Mouse (Mus musculus): ENCODE measurements at regions not wholly inside any gene's neighbourhood (a gene's known extent, or its start where the extent isn't known, plus 50 kb on each side); places are given as distances from the start of the nearest gene placed in this dataset.
A peak's percentile ranks its signal among the peaks of the same experiment; 100 is the strongest.
"Not testable (repeated sequence)": the region's sequence is repeated elsewhere in the genome, so short reads cannot be mapped to it uniquely, and the experiment has no call there.

- DNase-seq: peak; percentile 61 to 66
Measured at GRCm38 (mm10) chr2:160507816-160508564, 137.7 kb upstream of the Top1 start.

DNA sequence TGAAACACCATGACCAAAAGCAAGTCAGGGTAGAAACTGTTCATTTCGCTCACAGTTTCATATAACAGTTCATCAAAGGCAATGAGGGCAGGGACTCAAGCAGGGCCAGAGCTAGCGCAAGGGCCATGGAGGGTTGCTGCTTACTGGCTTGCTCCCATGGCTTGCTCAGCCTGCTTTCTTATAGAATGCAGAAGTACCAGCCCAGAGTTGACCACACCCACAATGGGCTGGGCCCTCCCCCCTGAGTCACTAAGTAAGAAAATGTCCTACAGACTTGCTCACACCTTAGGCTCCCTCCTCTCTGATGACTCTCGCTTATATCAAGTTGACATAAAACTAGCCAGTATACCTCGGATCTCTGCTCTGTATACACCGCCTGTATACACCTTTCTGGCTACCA lies 135.5 kb upstream of the Top1 start:
- DNase-seq: no peak

DNA sequence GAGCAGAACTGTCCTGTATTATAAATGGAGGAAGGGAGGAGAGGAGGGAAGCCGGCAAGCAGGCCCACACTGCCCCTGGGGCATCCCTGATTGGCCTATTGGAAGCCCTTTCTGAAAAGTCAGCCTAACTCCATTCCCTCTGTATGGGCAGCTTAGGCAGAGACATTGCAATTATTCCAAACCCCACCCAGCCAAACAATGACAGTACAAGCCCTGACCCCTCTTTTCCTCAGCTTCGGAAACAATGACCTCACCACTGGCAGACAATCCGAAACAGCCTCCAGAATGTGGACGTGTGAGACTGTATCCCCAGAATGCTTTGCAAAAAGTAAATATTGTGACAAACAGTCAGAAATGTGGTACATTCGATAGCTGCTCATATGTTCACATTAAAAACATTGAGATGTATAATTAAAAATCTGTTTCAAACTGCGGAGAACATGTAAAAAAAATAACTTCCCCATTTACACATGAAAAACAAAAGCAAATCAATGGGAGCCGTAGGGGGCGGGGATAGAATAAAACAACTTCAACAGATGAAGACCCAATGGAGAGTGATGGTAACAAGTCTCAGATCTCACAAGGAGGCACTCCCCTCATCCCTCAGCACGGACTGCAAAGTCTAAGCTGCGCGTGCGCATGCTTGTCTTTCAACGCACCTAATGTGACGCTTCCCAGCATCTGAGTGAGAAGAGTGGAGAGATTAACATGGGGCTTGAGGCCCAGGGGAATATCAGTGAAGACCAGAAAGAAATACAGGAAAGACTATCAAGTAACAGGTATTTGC lies 134.9 kb upstream of the Top1 start:
- DNase-seq: no peak

GRCm38 (mm10) chr2:160515621-160516020 lies 130.1 kb upstream of the Top1 start:
- no peak for DNase-seq

DNA sequence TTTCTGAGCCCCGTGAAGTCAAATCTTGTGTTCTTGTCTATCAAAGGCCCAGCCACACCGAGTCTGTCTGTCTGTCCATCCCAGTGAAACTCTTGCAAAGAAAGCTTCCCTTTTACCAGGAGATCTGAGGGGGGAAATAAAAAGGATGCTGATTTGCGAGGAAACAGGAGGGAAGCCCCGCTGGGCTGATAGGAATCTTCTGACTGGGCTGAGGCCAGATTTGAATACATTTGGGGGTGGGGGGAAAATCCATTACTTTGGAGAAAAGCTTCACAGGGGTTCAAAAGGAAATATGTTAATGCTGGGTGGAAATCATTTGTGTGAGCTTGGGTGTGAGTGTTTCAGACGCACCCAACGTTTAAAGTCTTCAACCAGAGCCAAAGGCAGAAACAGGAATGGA lies 129.2 kb upstream of the Top1 start:
- DNase-seq: no peak

GRCm38 (mm10) chr2:160525301-160526205 lies 120.1 kb upstream of the Top1 start:
- peak; percentile 42 to 70 for DNase-seq

GRCm38 (mm10) chr2:160526377-160527125 lies 119.1 kb upstream of the Top1 start:
- DNase-seq: no peak

DNA sequence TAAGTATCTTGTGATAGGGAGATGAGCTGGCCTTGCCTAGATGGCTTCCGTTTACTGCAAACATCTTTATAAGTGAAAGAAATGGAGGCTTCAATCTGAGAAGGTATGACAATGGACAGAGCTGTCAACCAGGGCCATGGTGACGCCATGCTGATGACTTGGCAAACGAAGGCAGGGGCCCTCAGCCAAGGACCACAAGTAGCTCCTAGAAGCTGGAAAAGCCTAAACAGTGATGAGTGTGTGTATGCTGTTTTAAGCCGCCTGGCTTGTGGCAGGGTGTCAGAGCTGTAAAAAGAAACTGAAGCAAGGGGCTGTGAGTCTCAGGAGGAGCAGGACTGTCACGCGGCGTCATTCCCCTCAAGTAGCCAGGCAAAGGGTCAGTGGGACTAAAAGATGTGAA lies 116.4 kb upstream of the Top1 start:
- peak; percentile 50 to 72 for DNase-seq

DNA sequence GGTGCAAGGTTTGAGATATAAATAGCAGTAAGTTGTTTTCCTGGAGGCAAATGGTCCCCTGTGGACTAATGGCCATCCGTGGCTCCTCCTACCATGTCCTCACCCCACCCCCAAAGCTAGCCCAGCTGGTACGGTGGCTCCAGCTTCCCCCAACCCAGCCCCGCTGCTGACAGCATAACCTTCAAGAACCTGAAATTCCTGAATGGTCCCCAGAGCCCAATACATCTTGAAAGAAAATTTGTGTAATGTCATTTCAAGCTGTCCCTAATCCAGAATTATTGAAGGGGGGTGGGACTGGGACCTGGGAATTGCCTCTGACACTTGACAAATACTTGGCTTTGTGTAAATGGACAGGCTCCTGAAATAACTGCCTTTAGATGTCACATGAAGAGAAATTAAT lies 115.3 kb upstream of the Top1 start:
- DNase-seq: no peak

GRCm38 (mm10) chr2:160537319-160537719 lies 108.4 kb upstream of the Top1 start:
- DNase-seq: no peak

DNA sequence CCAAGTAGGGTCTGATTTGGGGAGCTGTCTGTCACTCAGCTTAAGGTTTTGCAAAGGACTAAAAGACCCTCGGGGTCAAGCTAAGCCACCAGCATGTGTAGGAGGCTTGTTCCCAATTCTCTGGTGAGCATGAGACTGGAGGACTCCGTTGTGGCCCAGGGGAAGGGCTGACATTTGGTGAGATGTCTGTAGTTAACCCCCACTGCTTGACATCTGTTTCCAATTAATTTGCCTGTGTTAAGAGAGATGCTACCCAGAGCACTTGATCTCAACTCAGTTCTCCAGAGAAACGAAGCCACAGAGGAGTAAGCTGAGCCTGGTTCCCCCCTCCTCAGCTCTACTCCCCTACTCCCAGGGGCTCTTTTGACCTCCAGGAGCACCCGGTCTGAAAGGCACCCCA lies 100.2 kb upstream of the Top1 start:
- peak; percentile 49 to 54 for DNase-seq

DNA sequence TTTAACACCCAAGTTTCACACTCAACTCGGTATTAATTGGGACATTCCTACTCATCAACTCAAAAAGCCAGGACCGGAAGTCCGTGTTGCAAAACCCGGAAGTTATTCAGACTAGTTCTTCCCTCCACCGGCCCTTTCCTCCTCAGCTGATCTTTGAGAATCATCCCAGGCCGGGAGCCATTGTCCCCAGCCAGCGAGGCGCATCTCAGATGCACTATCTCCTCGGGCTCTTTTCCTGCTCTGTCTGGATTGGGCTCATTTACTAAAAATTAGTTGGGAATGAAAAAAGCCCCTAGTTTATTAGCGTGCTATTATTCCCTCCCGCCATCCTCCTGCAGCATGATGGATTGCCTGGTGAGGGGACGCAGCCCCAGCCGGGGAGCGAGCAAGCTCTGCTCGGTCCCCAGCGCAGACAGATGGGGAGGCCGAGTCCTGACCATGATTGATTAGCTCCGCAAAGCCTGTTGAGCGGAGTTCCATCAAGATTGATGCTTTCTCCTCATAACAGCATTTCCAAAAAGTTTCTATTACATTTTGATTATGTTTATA lies 93.5 kb upstream of the Top1 start:
- no peak for DNase-seq

GRCm38 (mm10) chr2:160561711-160562110 lies 84.0 kb upstream of the Top1 start:
- no peak for DNase-seq

DNA sequence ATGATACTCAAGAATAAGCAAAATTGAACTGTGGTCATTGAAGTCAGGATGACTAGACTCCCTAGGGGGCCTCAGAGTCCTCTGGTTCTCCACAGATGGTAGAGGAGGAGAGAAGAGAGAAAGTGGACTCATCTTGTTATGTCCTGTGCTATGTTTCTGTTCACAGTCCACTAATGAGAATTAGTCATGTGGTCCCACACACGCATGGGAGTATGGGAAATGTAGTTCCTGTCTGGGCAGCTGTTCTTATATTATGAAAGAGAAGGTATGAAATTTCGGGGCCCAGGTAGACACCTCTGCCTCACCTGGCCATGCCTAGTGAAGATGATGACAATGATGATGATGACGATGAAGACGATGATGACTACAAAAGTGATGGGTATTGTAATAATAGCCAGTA lies 77.9 kb upstream of the Top1 start:
- no peak for DNase-seq

- DNase-seq: no peak
Measured at GRCm38 (mm10) chr2:160569496-160569895, 76.2 kb upstream of the Top1 start.

GRCm38 (mm10) chr2:160578384-160579320 lies 67.0 kb upstream of the Top1 start:
- DNase-seq: peak; percentile 95 to 97

- DNase-seq: no peak
Measured at GRCm38 (mm10) chr2:160580250-160580649, 65.4 kb upstream of the Top1 start.

DNA sequence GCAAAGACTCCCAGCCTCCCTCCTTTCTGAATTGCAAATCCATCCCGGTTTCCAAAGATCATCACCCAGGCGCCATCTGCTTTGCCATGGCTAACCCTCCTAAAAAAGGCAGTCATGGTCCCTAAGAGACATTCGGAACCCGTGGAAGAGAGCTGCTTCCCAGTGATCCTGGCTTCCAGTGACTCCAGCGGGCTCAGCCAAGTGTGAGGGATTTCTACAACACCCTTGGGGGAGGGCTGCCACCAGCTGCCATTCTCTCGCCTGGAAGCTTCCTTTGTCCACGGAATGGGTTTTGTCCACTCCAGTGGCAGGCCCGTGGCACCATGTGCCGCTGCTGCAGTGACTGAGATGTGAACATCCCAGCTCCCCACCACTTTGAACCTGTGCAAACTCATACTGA lies 64.7 kb upstream of the Top1 start:
- DNase-seq: peak in 1 of 2 experiments; percentile 29

- DNase-seq: not testable (repeated sequence)
Measured at GRCm38 (mm10) chr2:160583034-160583433, 62.7 kb upstream of the Top1 start.

DNA sequence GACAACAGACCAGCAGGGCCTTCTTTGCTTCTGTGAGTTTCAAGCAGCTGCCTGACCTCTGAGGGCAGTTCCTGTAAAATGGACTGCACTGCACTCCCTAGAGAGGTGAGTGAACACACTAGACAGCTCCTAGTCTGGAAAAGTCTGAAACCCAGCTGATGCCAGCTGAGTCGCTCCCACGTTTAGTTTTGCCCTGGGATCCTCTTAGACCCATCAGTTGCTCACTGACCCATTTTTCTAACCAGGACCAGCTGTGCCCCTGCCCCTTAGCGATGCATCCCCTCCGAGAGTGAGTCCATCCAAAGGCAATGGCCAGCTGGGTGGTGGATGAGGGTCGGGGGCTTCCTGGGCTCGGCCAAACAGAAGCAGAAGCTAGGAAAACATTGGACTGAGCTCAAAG lies 62.2 kb upstream of the Top1 start:
- no peak for DNase-seq

- no peak for DNase-seq
Measured at GRCm38 (mm10) chr2:160584568-160584967, 61.1 kb upstream of the Top1 start.

Data from cerebellum, postnatal 10 days (tissue).